Mouse (Mus musculus) hindbrain, postnatal 0 days (tissue): ENCODE results near the gene Eif3l. TPM values are rescaled to one million over a fixed set of nuclear protein-coding genes. Genes with fewer than 3 reads are reported as not detected.

ENCODE experiments used
- ATAC-seq: fragments of 200-750 bp; cut with Nextera tagmentation; 2 replicates; pipeline ENCODE4 v1.8.0; 2017; ENCODE audit warnings: mild to moderate bottlenecking, moderate TSS enrichment, moderate library complexity
- DNase-seq: peaks from one replicate; pipeline ENCODE4 v3.0.0-alpha.2; 2015; ENCODE audit warnings: low spot score
- H3K27ac ChIP-seq: fragments of 300-500 bp; sonication (generic); 2 replicates; pipeline ENCODE4 v1.5.1; 2014; ENCODE audit warnings: mild to moderate bottlenecking
- H3K27me3 ChIP-seq: fragments of 300-500 bp; sonication (generic); 2 replicates; pipeline ENCODE4 v1.6.1; 2014; ENCODE audit warnings: low read length, mixed read lengths; ENCODE audit not compliant: insufficient read depth
- H3K36me3 ChIP-seq: fragments of 300-500 bp; sonication (generic); 2 replicates; pipeline ENCODE4 v1.6.1; 2014; ENCODE audit warnings: low read length, mixed read lengths; ENCODE audit not compliant: insufficient read depth
- H3K4me1 ChIP-seq: fragments of 300-500 bp; sonication (generic); 2 replicates; pipeline ENCODE4 v1.6.1; 2014; ENCODE audit warnings: antibody characterized with exemption, low read length, mixed read lengths; ENCODE audit not compliant: insufficient read depth
- H3K4me2 ChIP-seq: fragments of 300-500 bp; sonication (generic); 2 replicates; pipeline ENCODE4 v1.6.1; 2014; ENCODE audit warnings: low read depth, mild to moderate bottlenecking, low read length, moderate library complexity, mixed read lengths
- H3K4me3 ChIP-seq: fragments of 300-500 bp; sonication (generic); 2 replicates; pipeline ENCODE4 v1.5.1; 2014; ENCODE audit warnings: low read length
- H3K9ac ChIP-seq: fragments of 300-500 bp; sonication (generic); replicated peaks from 2 replicates; pipeline ENCODE4 v1.6.1; 2014; ENCODE audit warnings: mild to moderate bottlenecking, low read length, moderate library complexity, mixed read lengths
- H3K9me3 ChIP-seq: fragments of 300-500 bp; sonication (generic); 2 replicates; pipeline ENCODE4 v1.6.1; 2016; ENCODE audit warnings: low read length, mixed read lengths
- CTCF ChIP-seq: IDR thresholded peaks from 2 replicates; pipeline ENCODE4 v1.5.1; 2016; ENCODE audit warnings: antibody characterized with exemption, control low read depth, low read depth
- WGBS: fragments of 180-500 bp; shearing (Covaris S2); extraction: QIAGEN DNeasy Blood & Tissue Kit; methylation state at CpG from one replicate; pipeline ENCODE4 v1.1.7; 2014; 5-methylcytosine and 5-hydroxymethylcytosine counted together
- polyA plus RNA-seq: library from polyadenylated mRNA; unstranded; fragments of >200 nt; fragmentation: Nextera tagmentation; extraction: Ambion mirVana; gene quantifications from 2 replicates; pipeline ENCODE4 v1.2.1, GENCODE M21; 2015
- total RNA-seq: library from RNA; depleted of rRNA; stranded (reverse); fragments of >200 nt; gene quantifications from 2 replicates; pipeline ENCODE4 v1.2.3, GENCODE M21; 2014

Eif3l gene
- total and polyA plus RNA-seq, 2 experiments from 2014 or later: 164 to 221 TPM

- peak overlapping the region; percentile 81 for H3K27ac ChIP-seq
These were observed 33.0 kb downstream of the Eif3l start for GRCm38 (mm10) chr15:79107966-79108365.

GRCm38 (mm10) chr15:79108421-79109320 is 33.7 kb downstream of the Eif3l start, which contains the start of gene Micall1:
TSS of gene Micall1 (plus strand) at chr15:79108898.
- DNase-seq: peak; percentile 60
- no peaks in the 10 kb centered on the region for H3K36me3 ChIP-seq
- H3K4me3 ChIP-seq: peak within 1 kb of the TSS; percentile 62
- H3K4me1 ChIP-seq: peaks cover 8% of the 10 kb centered on the region; the same call in 1 of the 2 replicates
- no peak for TF ChIP-seq CTCF
- no peaks in the 10 kb centered on the region for H3K27me3 ChIP-seq
- 1% methylated on average over 56 of the region's 85 CpGs for WGBS
- peak within 1 kb of the TSS; percentile 91 for H3K9ac ChIP-seq
- peak; percentile 78 for ATAC-seq
- no peaks in the 10 kb centered on the region for H3K9me3 ChIP-seq
- H3K4me2 ChIP-seq: peak within 1 kb of the TSS; percentile 84
- H3K27ac ChIP-seq: peak within 1 kb of the TSS; percentile 81

More at GRCm38 (mm10) chr15:79107966-79108365, 33.0 kb downstream of the Eif3l start:
- WGBS: 20% methylated on average over 7 of the region's 7 CpGs
- Histone ChIP-seq H3K4me3 (0 out of 2 replicates have a peak overlapping the region, but pooled peaks have one; percentile 62), H3K4me1 (peaks cover 8% of the 10 kb centered on the region; the same call in 1 of the 2 replicates), H3K9ac (no peak overlapping the region), H3K9me3 (no peaks in the 10 kb centered on the region), H3K36me3 (no peaks in the 10 kb centered on the region), H3K27me3 (no peaks in the 10 kb centered on the region), H3K4me2 (peak overlapping the region; percentile 84)
- TF ChIP-seq CTCF: no peak
- ATAC-seq (no peak), DNase-seq (peak; percentile 11)

DNA sequence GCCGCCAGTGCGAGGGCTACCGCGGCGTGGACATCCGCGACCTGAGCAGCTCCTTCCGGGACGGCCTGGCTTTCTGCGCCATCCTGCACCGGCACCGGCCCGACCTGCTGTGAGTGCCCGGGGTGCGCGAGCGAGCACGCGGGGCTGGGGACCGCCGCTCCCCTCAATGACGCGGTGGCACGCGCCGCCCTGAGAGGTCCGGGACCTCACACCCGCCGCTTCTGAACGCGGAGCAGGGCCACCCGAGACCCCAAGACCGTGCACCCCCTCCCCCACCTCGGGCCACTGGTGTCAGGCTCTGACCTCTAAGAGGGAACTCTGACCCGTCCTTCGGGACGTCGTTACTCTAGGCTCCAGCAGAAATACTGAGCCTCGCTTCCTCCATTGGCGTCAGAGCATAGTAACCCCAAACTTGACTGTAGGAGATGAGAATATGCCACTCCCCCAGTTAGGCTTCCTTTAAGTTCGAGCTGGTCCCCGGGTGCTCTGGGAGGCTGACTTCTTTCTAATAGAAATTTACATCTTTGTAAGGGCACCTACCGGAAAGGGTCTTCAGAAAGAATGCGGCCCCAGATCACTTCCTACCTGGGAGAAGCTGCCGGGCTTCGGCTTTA is 34.4 kb downstream of the Eif3l start:
- ATAC-seq (no peak; the same call in none of the 2 replicates), DNase-seq (peak; percentile 16)
- peak overlapping the region; percentile 84 for H3K4me2 ChIP-seq
- H3K4me3 ChIP-seq: peak overlapping the region; percentile 62
- TF ChIP-seq CTCF: no peak
- H3K36me3 ChIP-seq: no peaks in the 10 kb centered on the region
- 5% methylated on average over 43 of the region's 46 CpGs for WGBS
- H3K9me3 ChIP-seq: no peaks in the 10 kb centered on the region
- peak overlapping the region; percentile 91 for H3K9ac ChIP-seq
- no peaks in the 10 kb centered on the region for H3K27me3 ChIP-seq
- peak overlapping the region; percentile 81 for H3K27ac ChIP-seq
- H3K4me1 ChIP-seq: peaks cover 8% of the 10 kb centered on the region; the same call in 1 of the 2 replicates

DNA sequence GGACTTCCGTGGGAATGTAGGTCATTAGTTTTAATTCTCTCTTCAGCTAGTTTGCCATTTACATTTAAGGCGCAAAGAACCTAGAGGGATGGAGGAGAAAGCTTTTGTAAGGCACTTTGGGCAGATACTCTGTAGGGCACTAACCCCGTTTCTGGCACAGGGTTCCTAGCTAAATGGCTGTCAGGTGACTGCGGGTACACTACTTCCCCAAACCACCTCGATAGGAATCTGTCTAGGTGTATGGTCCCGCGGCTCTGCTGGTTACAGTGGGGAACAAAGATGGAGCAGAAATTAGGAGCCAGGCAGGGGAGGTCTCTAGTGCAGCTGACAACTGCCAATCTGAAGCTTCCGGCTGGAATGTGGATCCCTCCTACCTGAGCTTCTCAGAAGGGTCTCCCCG is 35.1 kb downstream of the Eif3l start:
- no peaks in the 10 kb centered on the region for H3K36me3 ChIP-seq
- no peak for TF ChIP-seq CTCF
- peak overlapping the region; percentile 37; the same call in 1 of the 2 replicates for H3K27ac ChIP-seq
- H3K9me3 ChIP-seq: no peaks in the 10 kb centered on the region
- peaks cover 8% of the 10 kb centered on the region; the same call in 1 of the 2 replicates for H3K4me1 ChIP-seq
- DNase-seq: peak; percentile 29
- peak overlapping the region; percentile 84 for H3K4me2 ChIP-seq
- peak overlapping the region; percentile 62 for H3K4me3 ChIP-seq
- 15% methylated on average over 9 of the region's 9 CpGs for WGBS
- no peaks in the 10 kb centered on the region for H3K27me3 ChIP-seq
- peak overlapping the region; percentile 91 for H3K9ac ChIP-seq
- ATAC-seq: no peak

DNA sequence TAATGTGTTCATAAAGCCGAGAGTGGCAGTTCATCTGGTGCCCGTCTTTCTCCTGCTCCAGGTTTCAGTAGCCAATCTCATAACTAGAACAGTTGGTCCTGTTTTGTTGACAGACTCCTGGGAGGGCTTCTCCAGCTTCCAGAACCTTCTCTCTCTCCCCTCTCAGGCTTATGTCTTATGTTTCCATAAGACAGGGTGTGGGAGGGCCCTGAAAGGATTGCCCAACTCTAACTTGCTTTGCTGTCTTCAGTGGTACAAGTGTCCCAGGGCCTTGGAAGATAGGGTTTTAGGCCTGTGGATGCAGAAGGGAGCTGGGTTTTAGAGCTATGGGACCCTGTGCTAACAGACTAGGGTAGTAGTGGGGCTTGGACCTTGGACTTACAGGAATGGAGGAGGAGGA is 35.5 kb downstream of the Eif3l start:
- DNase-seq (no peak), ATAC-seq (no peak)
- no peak for TF ChIP-seq CTCF
- H3K4me2 ChIP-seq: peak overlapping the region; percentile 84
- H3K9ac ChIP-seq: 0 out of 2 replicates have a peak overlapping the region, but pooled peaks have one; percentile 91
- H3K27me3 ChIP-seq: no peaks in the 10 kb centered on the region
- peak overlapping the region; percentile 62 for H3K4me3 ChIP-seq
- peaks cover 8% of the 10 kb centered on the region; the same call in 1 of the 2 replicates for H3K4me1 ChIP-seq
- peak overlapping the region; percentile 37; the same call in 1 of the 2 replicates for H3K27ac ChIP-seq
- WGBS: 57% methylated on average over 2 of the region's 2 CpGs
- H3K9me3 ChIP-seq: no peaks in the 10 kb centered on the region
- H3K36me3 ChIP-seq: peaks cover 4% of the 10 kb centered on the region

GRCm38 (mm10) chr15:79111774-79112173 is 36.8 kb downstream of the Eif3l start:
- TF ChIP-seq CTCF: no peak
- Histone ChIP-seq H3K9ac (no peak overlapping the region), H3K27ac (no peak overlapping the region), H3K4me2 (no peak overlapping the region), H3K36me3 (peaks cover 11% of the 10 kb centered on the region), H3K27me3 (no peaks in the 10 kb centered on the region), H3K4me1 (peaks cover 8% of the 10 kb centered on the region; the same call in 1 of the 2 replicates), H3K4me3 (no peak overlapping the region), H3K9me3 (no peaks in the 10 kb centered on the region)
- ATAC-seq (no peak), DNase-seq (peak; percentile 48)
- 62% methylated on average over 4 of the region's 4 CpGs for WGBS
